Mouse (Mus musculus): ENCODE measurements around the gene Ptgdr2.

Gene Ptgdr2

GRCm38 (mm10) chr19:10975187-10975586 is 38.2 kb downstream of the Ptgdr2 start:
- DNase-seq (ENCODE audit: extremely low spot score, low spot score), result no peak

- no peak for DNase-seq (ENCODE audit: extremely low spot score, low spot score)
These were observed 39.4 kb downstream of the Ptgdr2 start for GRCm38 (mm10) chr19:10976318-10976717.

GRCm38 (mm10) chr19:10979184-10980168 is 42.5 kb downstream of the Ptgdr2 start:
- peak; percentile 71 for DNase-seq (ENCODE audit: extremely low spot score, low spot score)

- DNase-seq (ENCODE audit: extremely low spot score, low spot score), result no peak
These were observed 43.2 kb downstream of the Ptgdr2 start for GRCm38 (mm10) chr19:10980210-10980609.

GRCm38 (mm10) chr19:10983146-10983545 is 46.2 kb downstream of the Ptgdr2 start:
- peak; percentile 26 for DNase-seq (ENCODE audit: extremely low spot score, low spot score)

- DNase-seq (ENCODE audit: extremely low spot score, low spot score), result no peak
These were observed 47.6 kb downstream of the Ptgdr2 start for GRCm38 (mm10) chr19:10984551-10984950.

- DNase-seq (ENCODE audit: extremely low spot score, low spot score), result no peak
These were observed 48.9 kb downstream of the Ptgdr2 start for GRCm38 (mm10) chr19:10985889-10986288.

- DNase-seq (ENCODE audit: extremely low spot score, low spot score), result no peak
These were observed 51.6 kb downstream of the Ptgdr2 start for GRCm38 (mm10) chr19:10988563-10988962.

GRCm38 (mm10) chr19:10990751-10991150 is 53.8 kb downstream of the Ptgdr2 start:
- no peak for DNase-seq (ENCODE audit: extremely low spot score, low spot score)

- no peak for DNase-seq (ENCODE audit: extremely low spot score, low spot score)
These were observed 55.0 kb downstream of the Ptgdr2 start for GRCm38 (mm10) chr19:10991911-10992310.
